18 mouse cellular contexts compared by ENCODE assay signal in genomic region chr10:110329629-110330028, GRCm38 (mm10).
DNase-seq lines count a peak whose midpoint lies in the region; ATAC-seq and TF ChIP-seq lines count a peak whose summit lies in the region.
"Had no signal": no experiment of that assay in that cellular context is flagged by ENCODE, and none has a peak within 500 bp of the region (broad histone marks: within the 10 kb centered on the region; RNA-seq: fewer than 3 reads in every experiment).

No protein-coding gene starts in this region.

- no peak for TF ChIP-seq CTCF in midbrain, postnatal 0 days (IDR thresholded peaks at IDR 0.05)

- intact Hi-C loops in heart, postnatal 14 days (cut with DNase I) = no loop called here

- no peak overlapping the region for H3K9ac ChIP-seq in heart, embryonic 16.5 days (ENCODE audit: low read length)
- H3K9ac ChIP-seq in kidney, embryonic 15.5 days = no peak overlapping the region
- no peak overlapping the region for H3K9ac ChIP-seq in midbrain, postnatal 0 days (replicated peaks; ENCODE audit: low read length, poor library complexity, severe bottlenecking)
- H3K9ac ChIP-seq in neural tube, embryonic 15.5 days (replicated peaks) = no peak overlapping the region
- H3K9ac ChIP-seq: embryonic facial prominence, embryonic 13.5 days; liver, postnatal 0 days had no signal

- DNase-seq in heart, postnatal 14 days = no peak
- no peak for DNase-seq in kidney, postnatal 10 days
- peak; percentile 60 for DNase-seq in midbrain, postnatal 0 days (ENCODE audit: low spot score)
- no peak for DNase-seq in midbrain, embryonic 10.5 days (ENCODE audit: low spot score)
- DNase-seq: adrenal gland, postnatal 25 days; cerebellum, adult 9-10 months; gastrocnemius, postnatal 25 days; liver; liver, postnatal 0 days; right cerebral cortex, postnatal 4 days; thymus, postnatal 14 days had no signal

- ATAC-seq in heart, embryonic 16.5 days (replicated peaks; ENCODE audit: extremely low read depth, insufficient read depth, low FRiP score) = peak; percentile 78
- peak; percentile 49 for ATAC-seq in kidney, embryonic 15.5 days (replicated peaks; ENCODE audit: low FRiP score)
- no peak for ATAC-seq in midbrain, postnatal 0 days (ENCODE audit: low FRiP score)
- no peak for ATAC-seq in neural tube, embryonic 15.5 days (ENCODE audit: low FRiP score)
- ATAC-seq: liver, postnatal 0 days had no signal

- WGBS in heart, embryonic 16.5 days = 22% methylated on average over 5 of the region's 5 CpGs
- 26% methylated on average over 5 of the region's 5 CpGs for WGBS in kidney, embryonic 15.5 days
- WGBS in midbrain, postnatal 0 days = 68% methylated on average over 5 of the region's 5 CpGs
- 87% methylated on average over 5 of the region's 5 CpGs for WGBS in midbrain, embryonic 10.5 days
- WGBS in neural tube, embryonic 15.5 days = 27% methylated on average over 5 of the region's 5 CpGs

- no peaks in the 10 kb centered on the region for H3K27me3 ChIP-seq in heart, embryonic 16.5 days (ENCODE audit: control insufficient read depth, insufficient read depth, low read length)
- H3K27me3 ChIP-seq in kidney, embryonic 15.5 days = no peaks in the 10 kb centered on the region
- H3K27me3 ChIP-seq in midbrain, postnatal 0 days (ENCODE audit: insufficient read depth, low read length) = no peaks in the 10 kb centered on the region
- H3K27me3 ChIP-seq in midbrain, embryonic 10.5 days (ENCODE audit: low read depth, poor library complexity, severe bottlenecking) = no peaks in the 10 kb centered on the region
- H3K27me3 ChIP-seq in neural tube, embryonic 15.5 days (replicated peaks) = no peaks in the 10 kb centered on the region
- H3K27me3 ChIP-seq: embryonic facial prominence, embryonic 13.5 days; megakaryocyte, embryonic 14.5 days had no signal

- H3K36me3 ChIP-seq in heart, embryonic 16.5 days (ENCODE audit: control insufficient read depth, insufficient read depth) = no peaks in the 10 kb centered on the region
- H3K36me3 ChIP-seq in kidney, embryonic 15.5 days = no peaks in the 10 kb centered on the region
- no peaks in the 10 kb centered on the region for H3K36me3 ChIP-seq in midbrain, postnatal 0 days (ENCODE audit: insufficient read depth, low read length)
- H3K36me3 ChIP-seq in midbrain, embryonic 10.5 days = no peaks in the 10 kb centered on the region
- H3K36me3 ChIP-seq in neural tube, embryonic 15.5 days = no peaks in the 10 kb centered on the region
- H3K36me3 ChIP-seq: embryonic facial prominence, embryonic 13.5 days; forebrain, embryonic 10.5 days; heart, embryonic 10.5 days had no signal

- H3K9me3 ChIP-seq in heart, embryonic 16.5 days (replicated peaks; ENCODE audit: control insufficient read depth, low read length) = no peaks in the 10 kb centered on the region
- H3K9me3 ChIP-seq in kidney, embryonic 15.5 days (replicated peaks) = no peaks in the 10 kb centered on the region
- H3K9me3 ChIP-seq in midbrain, postnatal 0 days (ENCODE audit: low read length) = no peaks in the 10 kb centered on the region
- H3K9me3 ChIP-seq in midbrain, embryonic 10.5 days (replicated peaks) = no peaks in the 10 kb centered on the region
- no peaks in the 10 kb centered on the region for H3K9me3 ChIP-seq in neural tube, embryonic 15.5 days (replicated peaks)
- H3K9me3 ChIP-seq: embryonic facial prominence, embryonic 13.5 days; forebrain, embryonic 10.5 days; heart, embryonic 10.5 days had no signal

- H3K4me1 ChIP-seq in heart, embryonic 16.5 days (ENCODE audit: control insufficient read depth, insufficient read depth, low read length) = peaks cover 6% of the 10 kb centered on the region; the same call in 1 of the 2 replicates
- H3K4me1 ChIP-seq in kidney, embryonic 15.5 days = peaks cover 4% of the 10 kb centered on the region; the same call in 1 of the 2 replicates
- H3K4me1 ChIP-seq in midbrain, postnatal 0 days (ENCODE audit: insufficient read depth, low read length) = no peaks in the 10 kb centered on the region
- H3K4me1 ChIP-seq in midbrain, embryonic 10.5 days = no peaks in the 10 kb centered on the region
- H3K4me1 ChIP-seq in neural tube, embryonic 15.5 days = peaks cover 5% of the 10 kb centered on the region; the same call in 1 of the 2 replicates
- H3K4me1 ChIP-seq: embryonic facial prominence, embryonic 13.5 days; forebrain, embryonic 10.5 days; heart, embryonic 10.5 days; megakaryocyte, embryonic 14.5 days had no signal

- H3K4me2 ChIP-seq in heart, embryonic 16.5 days (ENCODE audit: low read depth, low read length) = no peak overlapping the region
- H3K4me2 ChIP-seq in kidney, embryonic 15.5 days = no peak overlapping the region
- H3K4me2 ChIP-seq in midbrain, postnatal 0 days (ENCODE audit: low read depth, low read length, poor library complexity, severe bottlenecking) = no peak overlapping the region
- no peak overlapping the region for H3K4me2 ChIP-seq in neural tube, embryonic 15.5 days
- H3K4me2 ChIP-seq: embryonic facial prominence, embryonic 13.5 days had no signal

- H3K4me3 ChIP-seq in heart, embryonic 16.5 days (ENCODE audit: low read length) = no peak overlapping the region
- no peak overlapping the region for H3K4me3 ChIP-seq in kidney, embryonic 15.5 days (replicated peaks)
- no peak overlapping the region for H3K4me3 ChIP-seq in midbrain, postnatal 0 days (ENCODE audit: low read depth, low read length)
- no peak overlapping the region for H3K4me3 ChIP-seq in midbrain, embryonic 10.5 days
- H3K4me3 ChIP-seq in neural tube, embryonic 15.5 days (replicated peaks) = no peak overlapping the region
- H3K4me3 ChIP-seq: embryonic facial prominence, embryonic 13.5 days; forebrain, embryonic 10.5 days; heart, embryonic 10.5 days; megakaryocyte, embryonic 14.5 days had no signal

- peak overlapping the region; percentile 86 for H3K27ac ChIP-seq in heart, embryonic 16.5 days (ENCODE audit: low read length)
- peak overlapping the region; percentile 45; the same call in 1 of the 2 replicates for H3K27ac ChIP-seq in kidney, embryonic 15.5 days
- no peak overlapping the region for H3K27ac ChIP-seq in midbrain, postnatal 0 days (ENCODE audit: low read depth, low read length)
- no peak overlapping the region for H3K27ac ChIP-seq in midbrain, embryonic 10.5 days (replicated peaks)
- 0 out of 2 replicates have a peak overlapping the region, but pooled peaks have one; percentile 41 for H3K27ac ChIP-seq in neural tube, embryonic 15.5 days (replicated peaks)
- H3K27ac ChIP-seq: embryonic facial prominence, embryonic 13.5 days; forebrain, embryonic 10.5 days; heart, embryonic 10.5 days had no signal

Comparison
In these comparisons a context has a peak if more than half of its experiments do, and no peak if none do; other contexts are left out.
1. ATAC-seq: peak in heart, embryonic 16.5 days (single experiment) and kidney, embryonic 15.5 days (single experiment); none in midbrain, postnatal 0 days (single experiment) and neural tube, embryonic 15.5 days (single experiment).
2. H3K27ac ChIP-seq: peak in heart, embryonic 16.5 days (single experiment), kidney, embryonic 15.5 days (single experiment) and neural tube, embryonic 15.5 days (single experiment); none in midbrain, postnatal 0 days (single experiment) and midbrain, embryonic 10.5 days (single experiment).